Mouse (Mus musculus): ENCODE measurements at regions not wholly inside any gene's neighbourhood (a gene's known extent, or its start where the extent isn't known, plus 50 kb on each side); places are given as distances from the start of the nearest gene placed in this dataset.
"Not testable (repeated sequence)": the region's sequence is repeated elsewhere in the genome, so short reads cannot be mapped to it uniquely, and the experiment has no call there.

GRCm38 (mm10) chr19:59516957-59517356 is 58.8 kb downstream of the Emx2 start:
- Histone ChIP-seq H3K27ac (ENCODE audit: low read length) (no peak overlapping the region), H3K4me3 (ENCODE audit: low read depth, low read length) (no peak overlapping the region), H3K4me2 (ENCODE audit: low read depth, low read length) (no peak overlapping the region), H3K27me3 (ENCODE audit: control insufficient read depth, insufficient read depth, low read depth, low read length) (no peaks in the 10 kb centered on the region), H3K4me1 (ENCODE audit: control insufficient read depth, low read depth, low read length) (no peaks in the 10 kb centered on the region), H3K9me3 (replicated peaks; ENCODE audit: control insufficient read depth, low read length) (no peaks in the 10 kb centered on the region), H3K36me3 (ENCODE audit: control insufficient read depth, insufficient read depth) (no peaks in the 10 kb centered on the region), H3K9ac (ENCODE audit: low read depth, low read length) (no peak overlapping the region)
- WGBS (ENCODE audit: insufficient replicate concordance): 70% methylated on average over 4 of the region's 4 CpGs
- ATAC-seq (ENCODE audit: low read depth): no peak

GRCm38 (mm10) chr19:59519156-59519555 is 61.0 kb downstream of the Emx2 start:
- Histone ChIP-seq H3K4me3 (ENCODE audit: low read depth, low read length) (no peak overlapping the region), H3K36me3 (ENCODE audit: control insufficient read depth, insufficient read depth) (no peaks in the 10 kb centered on the region), H3K9me3 (replicated peaks; ENCODE audit: control insufficient read depth, low read length) (no peaks in the 10 kb centered on the region), H3K4me1 (ENCODE audit: control insufficient read depth, low read depth, low read length) (no peaks in the 10 kb centered on the region), H3K27ac (ENCODE audit: low read length) (no peak overlapping the region), H3K9ac (ENCODE audit: low read depth, low read length) (no peak overlapping the region), H3K4me2 (ENCODE audit: low read depth, low read length) (no peak overlapping the region), H3K27me3 (ENCODE audit: control insufficient read depth, insufficient read depth, low read depth, low read length) (no peaks in the 10 kb centered on the region)
- WGBS (ENCODE audit: insufficient replicate concordance): 64% methylated on average over 3 of the region's 3 CpGs
- no peak for ATAC-seq (ENCODE audit: low read depth)

DNA sequence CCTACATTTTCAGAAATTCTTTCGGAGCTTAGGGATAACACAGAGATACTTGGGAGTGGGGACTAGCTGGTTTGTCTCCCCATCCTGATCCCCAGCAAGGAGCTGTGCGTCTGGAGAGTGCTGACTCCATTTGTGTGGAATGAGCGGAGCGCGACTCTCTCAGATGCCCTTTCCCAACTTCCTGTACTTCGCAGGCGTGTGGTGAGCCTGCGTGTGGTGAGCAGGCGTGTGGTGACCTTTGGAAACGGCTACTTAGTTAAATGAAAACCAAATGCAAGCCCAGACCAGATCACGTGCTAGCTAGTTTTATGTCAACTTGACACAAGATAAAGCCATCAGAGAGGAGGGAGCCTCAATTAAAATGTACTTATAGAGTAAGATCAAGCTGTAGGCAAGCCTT is 64.0 kb downstream of the Emx2 start:
- no peak overlapping the region for H3K4me2 ChIP-seq (ENCODE audit: low read depth, low read length)
- H3K9me3 ChIP-seq (replicated peaks; ENCODE audit: control insufficient read depth, low read length): no peaks in the 10 kb centered on the region
- no peaks in the 10 kb centered on the region for H3K36me3 ChIP-seq (ENCODE audit: control insufficient read depth, insufficient read depth)
- H3K27me3 ChIP-seq (ENCODE audit: control insufficient read depth, insufficient read depth, low read depth, low read length): no peaks in the 10 kb centered on the region
- H3K27ac ChIP-seq (ENCODE audit: low read length): no peak overlapping the region
- WGBS (ENCODE audit: insufficient replicate concordance): 60% methylated on average over 11 of the region's 11 CpGs
- H3K9ac ChIP-seq (ENCODE audit: low read depth, low read length): no peak overlapping the region
- H3K4me3 ChIP-seq (ENCODE audit: low read depth, low read length): no peak overlapping the region
- H3K4me1 ChIP-seq (ENCODE audit: control insufficient read depth, low read depth, low read length): no peaks in the 10 kb centered on the region
- ATAC-seq (ENCODE audit: low read depth): no peak

DNA sequence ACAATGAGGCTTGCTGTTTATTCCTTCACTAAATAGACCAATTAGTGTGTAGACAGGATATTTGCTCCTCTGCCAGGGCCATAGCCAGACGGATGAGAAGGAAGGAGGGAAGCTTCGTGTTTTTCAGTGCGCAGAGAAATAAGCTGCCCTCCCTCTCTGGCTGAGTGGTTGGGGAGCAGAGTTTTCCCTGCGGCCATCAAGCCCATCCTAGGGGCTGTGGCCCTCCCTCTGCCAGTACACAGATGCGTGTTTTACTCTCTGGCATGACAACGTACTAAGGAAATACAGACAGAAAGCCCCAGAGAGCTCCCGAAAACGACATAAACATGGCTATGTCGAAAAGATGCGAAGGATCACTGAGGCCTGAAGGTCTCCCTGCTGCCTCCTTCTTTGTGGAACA is 65.2 kb downstream of the Emx2 start:
- Histone ChIP-seq H3K4me1 (ENCODE audit: control insufficient read depth, low read depth, low read length) (no peaks in the 10 kb centered on the region), H3K9me3 (replicated peaks; ENCODE audit: control insufficient read depth, low read length) (no peaks in the 10 kb centered on the region), H3K27me3 (ENCODE audit: control insufficient read depth, insufficient read depth, low read depth, low read length) (no peaks in the 10 kb centered on the region), H3K9ac (ENCODE audit: low read depth, low read length) (no peak overlapping the region), H3K4me3 (ENCODE audit: low read depth, low read length) (no peak overlapping the region), H3K27ac (ENCODE audit: low read length) (no peak overlapping the region), H3K36me3 (ENCODE audit: control insufficient read depth, insufficient read depth) (no peaks in the 10 kb centered on the region), H3K4me2 (ENCODE audit: low read depth, low read length) (no peak overlapping the region)
- 63% methylated on average over 10 of the region's 10 CpGs for WGBS (ENCODE audit: insufficient replicate concordance)
- ATAC-seq (ENCODE audit: low read depth): no peak

DNA sequence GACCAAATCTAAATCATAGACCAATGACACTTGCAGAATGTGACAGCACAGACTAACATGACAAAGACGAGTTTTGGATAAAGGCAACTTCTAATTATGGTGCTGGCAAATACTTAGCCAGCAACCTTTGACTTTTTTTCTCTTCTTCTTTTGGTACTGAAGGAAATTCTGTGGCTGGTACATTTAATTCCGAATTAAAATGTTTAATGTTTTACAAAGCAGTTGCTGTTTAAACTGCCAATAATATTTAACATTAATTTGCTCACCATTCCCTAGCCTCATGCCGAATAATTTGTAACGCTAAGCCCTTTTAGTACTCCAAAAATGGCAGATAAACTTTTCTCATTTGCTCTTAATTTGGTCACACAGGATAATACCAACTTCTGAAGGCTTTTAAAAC is 105.9 kb downstream of the Emx2 start:
- no peaks in the 10 kb centered on the region for H3K9me3 ChIP-seq (replicated peaks; ENCODE audit: control insufficient read depth, low read length)
- WGBS (ENCODE audit: insufficient replicate concordance): 61% methylated on average over 4 of the region's 4 CpGs
- no peak overlapping the region for H3K4me2 ChIP-seq (ENCODE audit: low read depth, low read length)
- no peak for ATAC-seq (ENCODE audit: low read depth)
- H3K9ac ChIP-seq (ENCODE audit: low read depth, low read length): no peak overlapping the region
- no peak overlapping the region for H3K27ac ChIP-seq (ENCODE audit: low read length)
- no peaks in the 10 kb centered on the region for H3K27me3 ChIP-seq (ENCODE audit: control insufficient read depth, insufficient read depth, low read depth, low read length)
- no peaks in the 10 kb centered on the region for H3K36me3 ChIP-seq (ENCODE audit: control insufficient read depth, insufficient read depth)
- no peaks in the 10 kb centered on the region for H3K4me1 ChIP-seq (ENCODE audit: control insufficient read depth, low read depth, low read length)
- no peak overlapping the region for H3K4me3 ChIP-seq (ENCODE audit: low read depth, low read length)

- H3K4me1 ChIP-seq (ENCODE audit: control insufficient read depth, low read depth, low read length): no peaks in the 10 kb centered on the region
- H3K4me2 ChIP-seq (ENCODE audit: low read depth, low read length): no peak overlapping the region
- H3K4me3 ChIP-seq (ENCODE audit: low read depth, low read length): no peak overlapping the region
- no peak for ATAC-seq (ENCODE audit: low read depth)
- H3K36me3 ChIP-seq (ENCODE audit: control insufficient read depth, insufficient read depth): no peaks in the 10 kb centered on the region
- H3K27me3 ChIP-seq (ENCODE audit: control insufficient read depth, insufficient read depth, low read depth, low read length): no peaks in the 10 kb centered on the region
- no peak overlapping the region for H3K9ac ChIP-seq (ENCODE audit: low read depth, low read length)
- no peak overlapping the region for H3K27ac ChIP-seq (ENCODE audit: low read length)
- H3K9me3 ChIP-seq (replicated peaks; ENCODE audit: control insufficient read depth, low read length): no peaks in the 10 kb centered on the region
Measured at GRCm38 (mm10) chr19:59568907-59569306, 110.7 kb downstream of the Emx2 start.

- not testable (repeated sequence) for H3K9ac ChIP-seq (ENCODE audit: low read depth, low read length); ATAC-seq (ENCODE audit: low read depth); H3K4me1 ChIP-seq (ENCODE audit: control insufficient read depth, low read depth, low read length); H3K27me3 ChIP-seq (ENCODE audit: control insufficient read depth, insufficient read depth, low read depth, low read length); H3K9me3 ChIP-seq (replicated peaks; ENCODE audit: control insufficient read depth, low read length); H3K27ac ChIP-seq (ENCODE audit: low read length); H3K4me2 ChIP-seq (ENCODE audit: low read depth, low read length); H3K4me3 ChIP-seq (ENCODE audit: low read depth, low read length); H3K36me3 ChIP-seq (ENCODE audit: control insufficient read depth, insufficient read depth)
- WGBS (ENCODE audit: insufficient replicate concordance): 50% methylated on average over 2 of the region's 2 CpGs
Measured at GRCm38 (mm10) chr19:59569590-59569989, 111.4 kb downstream of the Emx2 start.

DNA sequence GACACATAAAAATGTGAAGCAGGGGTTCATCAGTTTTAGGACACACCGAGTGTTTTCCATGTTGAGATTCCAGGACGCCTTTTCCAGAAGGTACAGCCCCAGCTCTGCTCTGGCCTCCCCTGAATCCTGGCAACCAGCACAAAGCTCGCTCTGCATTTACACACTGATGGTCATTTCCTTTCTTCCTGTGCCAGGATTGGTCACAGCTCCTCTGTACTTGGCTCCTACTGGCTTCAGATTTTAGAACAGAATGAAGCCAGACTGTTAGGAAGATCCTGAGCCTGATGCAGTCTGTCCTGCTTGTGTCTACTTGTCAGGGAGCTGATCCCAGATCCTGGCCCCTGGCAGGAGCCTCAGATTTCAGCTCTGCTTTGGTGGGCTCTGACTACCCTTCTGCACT is 116.2 kb downstream of the Emx2 start:
- Histone ChIP-seq H3K9ac (ENCODE audit: low read depth, low read length) (no peak overlapping the region), H3K36me3 (ENCODE audit: control insufficient read depth, insufficient read depth) (no peaks in the 10 kb centered on the region), H3K27ac (ENCODE audit: low read length) (no peak overlapping the region), H3K9me3 (replicated peaks; ENCODE audit: control insufficient read depth, low read length) (no peaks in the 10 kb centered on the region), H3K4me2 (ENCODE audit: low read depth, low read length) (no peak overlapping the region), H3K27me3 (ENCODE audit: control insufficient read depth, insufficient read depth, low read depth, low read length) (no peaks in the 10 kb centered on the region), H3K4me1 (ENCODE audit: control insufficient read depth, low read depth, low read length) (no peaks in the 10 kb centered on the region), H3K4me3 (ENCODE audit: low read depth, low read length) (no peak overlapping the region)
- no peak for ATAC-seq (ENCODE audit: low read depth)
- WGBS (ENCODE audit: insufficient replicate concordance): 61% methylated on average over 3 of the region's 3 CpGs

GRCm38 (mm10) chr19:59577886-59578285 is 119.7 kb downstream of the Emx2 start:
- Histone ChIP-seq H3K27me3 (ENCODE audit: control insufficient read depth, insufficient read depth, low read depth, low read length) (no peaks in the 10 kb centered on the region), H3K4me1 (ENCODE audit: control insufficient read depth, low read depth, low read length) (no peaks in the 10 kb centered on the region), H3K9me3 (replicated peaks; ENCODE audit: control insufficient read depth, low read length) (no peaks in the 10 kb centered on the region), H3K4me2 (ENCODE audit: low read depth, low read length) (no peak overlapping the region), H3K4me3 (ENCODE audit: low read depth, low read length) (no peak overlapping the region), H3K27ac (ENCODE audit: low read length) (no peak overlapping the region), H3K9ac (ENCODE audit: low read depth, low read length) (no peak overlapping the region), H3K36me3 (ENCODE audit: control insufficient read depth, insufficient read depth) (no peaks in the 10 kb centered on the region)
- no peak for ATAC-seq (ENCODE audit: low read depth)
- 59% methylated on average over 9 of the region's 9 CpGs for WGBS (ENCODE audit: insufficient replicate concordance)

GRCm38 (mm10) chr19:59579676-59580075 is 121.5 kb downstream of the Emx2 start:
- no peak overlapping the region for H3K4me3 ChIP-seq (ENCODE audit: low read depth, low read length)
- no peaks in the 10 kb centered on the region for H3K27me3 ChIP-seq (ENCODE audit: control insufficient read depth, insufficient read depth, low read depth, low read length)
- no peaks in the 10 kb centered on the region for H3K36me3 ChIP-seq (ENCODE audit: control insufficient read depth, insufficient read depth)
- no peak overlapping the region for H3K9ac ChIP-seq (ENCODE audit: low read depth, low read length)
- no peak for ATAC-seq (ENCODE audit: low read depth)
- H3K4me1 ChIP-seq (ENCODE audit: control insufficient read depth, low read depth, low read length): no peaks in the 10 kb centered on the region
- H3K4me2 ChIP-seq (ENCODE audit: low read depth, low read length): no peak overlapping the region
- no peaks in the 10 kb centered on the region for H3K9me3 ChIP-seq (replicated peaks; ENCODE audit: control insufficient read depth, low read length)
- no peak overlapping the region for H3K27ac ChIP-seq (ENCODE audit: low read length)
- WGBS (ENCODE audit: insufficient replicate concordance): 52% methylated on average over 1 of the region's 1 CpGs
